Mouse (Mus musculus) erythroblast, embryonic 14.5 days (primary cell): Measurements from ENCODE around the gene Chpf2.

Experiments
- GATA1 ChIP-seq: IDR thresholded peaks from 2 replicates; pipeline ENCODE4 v1.6.1; 2012; ENCODE audit warnings: low read length, inconsistent platforms, mixed read lengths
- TAL1 ChIP-seq: IDR thresholded peaks from 3 replicates; pipeline ENCODE4 v1.6.1; 2012; ENCODE audit warnings: low read length, inconsistent platforms, mixed read lengths

GRCm38 (mm10) chr5:24636987-24637386 is 50.4 kb downstream of the Chpf2 start:
- TF ChIP-seq GATA1, result no peak
- TF ChIP-seq TAL1, result no peak
